Mouse (Mus musculus) kidney, adult 8-10 months (tissue): Measurements from ENCODE around the gene Best1.
"Not testable (repeated sequence)": the region's sequence is repeated elsewhere in the genome, so short reads cannot be mapped to it uniquely, and the experiment has no call there.

Source experiments
- DNase-seq, 2 experiments: peaks; one replicate each; pipeline ENCODE4 v3.0.0; 2022

Gene Best1

DNA sequence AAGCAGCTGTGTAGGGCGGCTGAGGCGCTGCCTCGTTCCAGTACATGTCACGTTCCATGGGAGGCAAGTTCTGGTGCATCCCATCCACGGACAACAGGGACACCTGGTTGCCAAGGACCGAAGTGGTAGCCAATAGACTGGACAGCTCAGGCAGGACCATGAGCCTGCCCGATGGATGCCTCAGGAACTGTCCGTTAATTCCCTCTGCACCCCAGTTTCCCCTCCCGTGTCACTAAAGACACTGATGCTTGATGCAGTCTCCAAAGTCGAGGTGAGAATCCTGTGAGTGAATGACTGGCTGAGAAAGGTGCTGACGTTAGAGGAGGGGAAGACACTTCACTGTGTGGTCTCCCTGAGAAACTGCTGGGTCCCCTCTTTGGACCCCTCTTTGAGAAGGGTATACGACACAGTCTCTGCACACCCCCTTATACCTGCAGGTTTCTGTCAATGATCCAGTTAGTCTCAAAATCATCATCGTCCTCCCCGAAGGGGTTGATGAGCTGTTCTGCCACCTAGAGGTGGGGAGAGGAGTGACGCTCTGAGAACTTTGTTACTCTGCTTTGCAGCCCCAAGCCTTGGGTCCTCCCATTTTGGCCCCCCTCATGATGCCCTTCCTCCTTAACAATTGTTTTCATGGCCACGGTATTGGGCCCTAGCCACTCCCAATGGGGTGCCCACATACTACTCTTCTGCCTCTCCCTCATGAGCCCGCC lies 12.1 kb downstream of the Best1 start:
- DNase-seq = no peak

DNA sequence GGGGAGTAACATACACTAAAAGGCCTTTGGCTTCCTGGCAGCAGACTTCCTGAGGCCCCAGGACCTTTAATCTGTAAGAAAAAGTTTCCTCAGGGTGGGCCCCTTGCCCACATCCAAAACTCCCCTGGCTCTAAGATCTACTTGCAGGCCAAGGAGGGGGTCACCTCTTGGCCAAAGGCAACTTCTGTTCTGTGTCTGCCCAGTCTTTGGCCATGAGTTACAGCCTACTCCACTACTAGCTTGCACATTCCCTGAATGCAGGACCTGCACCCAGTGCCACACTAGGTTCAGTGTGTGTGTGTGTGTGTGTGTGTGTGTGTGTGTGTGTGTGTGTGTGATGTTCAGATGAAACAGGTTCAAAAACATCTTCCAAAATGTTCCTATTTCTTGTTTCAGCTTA lies 13.8 kb downstream of the Best1 start:
- no peak for DNase-seq

DNA sequence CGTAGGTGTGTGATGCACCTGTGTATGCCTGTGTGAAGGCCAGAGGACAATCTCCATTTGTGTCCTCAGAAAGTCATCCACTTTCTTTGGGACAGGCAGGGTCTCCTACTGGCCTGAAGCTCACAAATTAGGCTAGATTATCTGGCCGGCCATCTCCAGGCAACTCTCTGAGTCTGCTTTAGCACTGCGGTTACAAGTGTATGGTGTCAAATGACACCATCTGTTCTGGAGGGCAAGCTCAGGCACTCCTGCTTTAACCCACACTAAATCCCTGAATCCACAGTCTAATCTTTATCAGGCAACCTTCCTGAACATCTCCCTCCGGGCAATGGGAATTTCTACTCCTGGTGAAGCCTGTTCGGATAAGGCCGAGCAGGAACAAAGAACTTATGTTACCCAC lies 14.2 kb downstream of the Best1 start:
- no peak for DNase-seq

DNA sequence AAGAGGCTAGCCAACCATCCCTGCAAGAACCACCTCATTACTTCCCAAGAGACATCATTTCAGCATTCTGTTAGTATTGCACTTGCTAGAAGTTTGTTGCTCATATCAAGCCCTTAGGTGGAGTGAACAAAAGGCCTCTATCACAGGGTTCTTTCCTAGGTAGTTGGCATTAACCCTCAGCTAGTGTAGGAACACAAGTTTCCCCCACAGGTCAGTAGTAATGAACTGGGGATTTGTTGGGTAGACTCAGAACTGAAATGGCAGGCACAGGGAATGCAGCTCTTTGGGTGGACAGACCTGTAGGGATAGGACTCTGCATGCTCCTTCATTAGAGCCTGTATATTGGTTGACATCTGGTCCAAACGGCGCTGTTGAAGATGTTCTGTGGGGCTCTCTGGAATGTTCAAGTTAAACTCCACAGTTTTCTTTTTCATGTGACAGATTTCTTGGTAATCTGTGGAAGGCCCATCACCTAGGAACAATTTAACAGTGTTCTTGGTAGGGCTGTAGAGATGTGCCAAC lies 15.5 kb downstream of the Best1 start:
- DNase-seq = no peak

DNA sequence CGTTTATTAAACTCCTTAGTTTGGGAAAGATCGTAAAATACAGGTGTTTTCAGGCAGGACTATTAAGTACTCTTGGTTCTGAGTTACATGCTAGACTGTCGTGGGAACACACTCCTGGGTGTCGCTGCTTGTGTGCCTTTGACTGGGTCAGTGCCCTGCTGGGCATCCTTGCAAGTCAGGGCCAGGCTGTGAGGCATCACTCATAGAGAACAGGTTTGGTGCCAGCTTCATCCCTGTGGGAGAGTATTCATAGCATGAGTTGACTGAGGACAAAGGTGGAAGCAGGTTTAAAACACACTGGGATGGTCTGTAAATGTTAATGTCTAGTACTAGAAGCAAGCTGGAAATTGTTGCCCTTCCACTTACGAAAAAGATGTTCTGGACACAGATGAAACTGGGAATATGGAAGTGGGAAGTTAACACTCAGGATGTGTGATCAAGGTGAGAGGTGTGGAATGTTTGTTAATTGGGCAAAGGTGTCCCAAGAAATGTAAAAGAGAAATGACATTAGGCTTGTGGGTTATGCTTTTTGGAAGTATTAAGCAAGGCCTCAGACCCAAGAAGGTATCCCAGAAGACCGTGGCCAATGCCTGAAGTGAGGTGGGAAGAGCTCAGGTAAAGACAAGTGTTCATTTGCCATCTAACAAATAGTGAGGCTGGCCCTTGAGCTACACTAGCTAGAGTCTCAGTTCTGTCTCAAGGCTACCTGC lies 16.1 kb downstream of the Best1 start:
- no peak for DNase-seq

DNA sequence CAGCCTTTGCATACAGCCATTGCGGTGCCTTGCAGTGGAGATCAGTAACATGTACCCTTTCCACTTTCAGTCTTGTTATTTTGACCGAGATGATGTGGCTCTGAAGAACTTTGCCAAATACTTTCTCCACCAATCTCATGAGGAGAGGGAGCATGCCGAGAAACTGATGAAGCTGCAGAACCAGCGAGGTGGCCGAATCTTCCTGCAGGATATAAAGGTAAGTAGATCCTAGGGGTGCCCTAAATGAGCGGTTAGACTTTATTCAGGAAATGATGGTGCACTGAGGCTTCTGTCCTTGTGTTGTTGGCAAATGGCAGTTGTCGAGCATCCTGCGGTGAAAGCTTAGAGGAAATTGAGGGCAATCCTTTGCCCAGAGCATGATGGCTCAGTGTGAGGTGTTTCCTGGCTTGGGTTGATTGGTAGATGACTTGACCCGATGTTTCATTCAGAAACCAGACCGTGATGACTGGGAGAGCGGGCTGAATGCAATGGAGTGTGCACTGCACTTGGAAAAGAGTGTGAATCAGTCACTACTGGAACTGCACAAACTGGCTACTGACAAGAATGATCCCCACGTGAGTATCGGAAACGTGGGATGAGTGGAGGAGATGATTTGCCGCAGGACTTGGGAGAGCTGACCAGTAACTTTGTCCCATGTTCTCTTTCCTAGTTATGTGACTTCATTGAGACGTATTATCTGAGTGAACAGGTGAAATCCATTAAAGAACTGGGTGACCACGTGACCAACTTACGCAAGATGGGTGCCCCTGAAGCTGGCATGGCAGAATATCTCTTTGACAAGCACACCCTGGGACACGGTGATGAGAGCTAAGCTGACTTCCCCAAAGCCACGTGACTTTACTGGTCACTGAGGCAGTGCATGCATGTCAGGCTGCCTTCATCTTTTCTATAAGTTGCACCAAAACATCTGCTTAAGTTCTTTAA lies 17.1 kb downstream of the Best1 start:
- no peak for DNase-seq

DNA sequence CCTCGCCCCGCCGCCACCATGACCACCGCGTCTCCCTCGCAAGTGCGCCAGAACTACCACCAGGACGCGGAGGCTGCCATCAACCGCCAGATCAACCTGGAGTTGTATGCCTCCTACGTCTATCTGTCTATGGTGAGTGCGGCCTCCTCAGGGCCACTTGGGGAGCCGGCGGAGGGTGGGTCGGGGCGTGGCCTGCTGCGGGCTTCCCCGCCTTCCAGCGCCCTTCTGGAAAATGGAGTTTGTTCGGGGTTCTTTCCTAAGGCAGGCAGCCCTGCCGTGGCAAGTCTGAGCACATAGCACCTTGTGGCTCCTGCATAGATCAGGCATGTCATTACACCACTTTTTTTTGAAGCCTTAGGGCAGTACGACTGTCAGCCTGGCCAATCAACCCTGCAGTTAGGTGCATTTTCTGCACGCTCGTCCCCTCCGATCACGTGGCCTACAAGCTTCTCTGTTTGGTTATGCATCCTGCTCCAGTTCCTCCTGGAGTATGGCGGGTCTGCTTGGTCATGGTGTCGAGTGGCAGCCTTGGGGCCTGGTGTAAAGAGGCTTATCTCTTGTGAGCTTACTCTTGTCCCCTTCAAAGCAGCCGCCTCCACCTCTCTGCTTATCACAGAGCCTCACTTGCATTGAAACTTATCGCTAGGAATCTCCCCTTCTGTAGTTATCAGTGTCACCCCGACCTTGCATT lies 18.4 kb downstream of the Best1 start:
- peak; percentile 65 to 75 for DNase-seq

DNA sequence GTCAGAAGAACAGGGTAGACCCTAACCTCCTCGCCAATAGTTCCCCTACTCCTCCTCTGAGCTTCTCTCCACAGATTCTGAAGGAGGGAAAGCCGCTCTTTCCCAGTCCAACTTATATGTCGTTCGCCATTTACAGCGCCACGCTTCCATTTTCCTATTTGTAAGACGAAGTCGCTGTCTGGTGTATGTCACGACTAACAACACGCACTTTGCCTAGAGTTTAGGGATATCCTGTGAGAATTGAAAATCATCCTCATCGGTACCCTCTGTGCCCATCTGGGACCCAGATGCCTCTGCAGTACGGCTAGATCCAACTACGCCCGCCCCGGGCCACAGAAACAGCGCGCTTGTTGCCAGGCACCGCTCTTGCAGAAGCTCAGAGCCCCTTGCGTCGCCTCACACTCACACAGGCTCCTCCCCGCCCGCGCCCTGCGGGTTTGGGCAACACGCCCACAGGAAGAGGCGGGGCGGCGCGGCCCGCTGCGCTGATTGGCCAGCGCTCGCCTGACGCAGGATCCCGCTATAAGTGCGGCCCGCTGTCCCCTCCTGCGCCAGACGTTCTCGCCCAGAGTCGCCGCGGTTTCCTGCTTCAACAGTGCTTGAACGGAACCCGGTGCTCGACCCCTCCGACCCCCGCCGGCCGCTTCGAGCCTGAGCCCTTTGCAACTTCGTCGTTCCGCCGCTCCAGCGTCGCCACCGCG lies 19.1 kb downstream of the Best1 start:
- peak; percentile 96 for DNase-seq

DNA sequence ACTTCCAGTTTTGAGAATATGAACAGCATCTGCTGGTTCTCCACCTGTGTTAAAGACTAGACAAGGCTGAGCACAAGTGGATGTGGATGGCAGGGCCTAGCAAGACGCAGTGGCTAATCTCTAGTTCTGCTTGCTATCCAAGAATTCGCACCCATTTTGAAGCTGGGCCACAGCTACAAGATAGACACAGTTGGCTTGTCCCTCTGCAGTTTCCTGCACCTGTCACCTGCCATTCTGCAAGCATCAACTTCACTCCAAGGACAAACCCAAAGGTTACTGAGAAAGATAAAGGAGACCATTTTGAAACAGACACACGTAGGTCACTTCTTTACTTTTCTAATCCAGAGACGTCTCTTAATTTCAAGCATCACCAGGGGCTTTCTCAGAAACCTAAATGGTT lies 19.8 kb downstream of the Best1 start:
- no peak for DNase-seq

DNA sequence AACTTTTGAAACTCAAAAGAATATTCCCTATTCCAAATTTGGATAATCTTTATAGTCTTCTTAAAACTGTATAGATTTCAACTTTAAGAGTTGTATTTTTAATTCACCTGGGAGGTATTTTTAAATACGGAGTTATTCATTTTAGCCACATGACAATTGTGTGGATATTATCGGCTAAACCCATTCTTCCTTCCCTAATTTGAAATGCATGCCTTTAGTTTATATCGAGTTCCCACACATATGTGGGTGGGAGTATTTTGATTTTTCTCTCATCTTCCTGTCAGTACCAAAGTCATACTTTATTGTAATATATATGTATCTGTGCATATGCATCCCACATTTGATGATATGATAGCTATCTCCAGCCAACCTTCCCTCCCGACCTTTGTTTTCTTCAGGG lies 21.2 kb downstream of the Best1 start, which contains the start of gene Fth1:
Fth1 (plus strand) TSS at position 341 of the 400 bp plus-strand sequence.
- no peak for DNase-seq

DNA sequence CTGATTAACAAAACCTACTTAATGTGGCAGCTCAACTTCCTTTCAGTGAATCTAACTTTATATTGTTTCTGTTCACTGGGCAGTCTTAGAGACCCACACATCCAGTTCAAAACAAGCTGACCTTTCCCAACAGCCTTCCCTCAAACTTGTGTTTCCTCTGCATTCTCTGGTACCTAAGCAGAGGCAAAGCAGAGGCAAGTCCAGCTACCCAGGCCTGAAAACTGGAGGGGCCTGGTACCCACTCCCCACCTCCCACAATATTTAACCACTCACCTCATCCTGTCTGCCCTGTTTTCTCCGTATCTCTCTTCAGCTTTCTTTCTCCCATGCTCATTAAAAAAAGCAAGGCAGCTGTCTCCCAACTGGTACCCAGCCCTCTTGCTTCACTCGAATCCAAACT lies 22.3 kb downstream of the Best1 start:
- no peak for DNase-seq

DNA sequence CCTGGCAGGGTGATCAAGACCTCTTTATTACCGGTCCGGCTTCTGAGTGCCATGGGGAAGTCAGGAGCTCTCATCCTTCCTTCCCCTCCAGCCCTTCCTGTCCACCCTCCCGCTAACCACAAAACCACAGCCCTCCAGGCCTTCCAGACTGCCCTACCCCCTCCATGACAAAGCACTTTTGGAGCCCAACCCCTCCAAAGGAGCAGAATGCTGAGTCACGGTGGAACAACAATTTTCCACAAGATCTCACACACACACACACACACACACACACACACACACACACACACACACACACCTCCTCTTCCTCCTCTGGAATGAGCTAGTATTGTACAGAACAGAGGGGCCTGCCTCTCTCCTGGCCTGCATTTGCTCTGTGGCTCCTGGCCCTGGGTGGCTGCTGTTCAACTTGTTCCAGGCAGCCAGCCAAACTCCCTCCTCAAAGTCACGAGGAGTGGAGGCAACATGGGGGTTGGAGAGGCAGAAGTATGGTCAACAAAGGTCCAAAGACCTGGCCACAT lies 22.9 kb downstream of the Best1 start:
- DNase-seq = peak; percentile 93 to 94

DNA sequence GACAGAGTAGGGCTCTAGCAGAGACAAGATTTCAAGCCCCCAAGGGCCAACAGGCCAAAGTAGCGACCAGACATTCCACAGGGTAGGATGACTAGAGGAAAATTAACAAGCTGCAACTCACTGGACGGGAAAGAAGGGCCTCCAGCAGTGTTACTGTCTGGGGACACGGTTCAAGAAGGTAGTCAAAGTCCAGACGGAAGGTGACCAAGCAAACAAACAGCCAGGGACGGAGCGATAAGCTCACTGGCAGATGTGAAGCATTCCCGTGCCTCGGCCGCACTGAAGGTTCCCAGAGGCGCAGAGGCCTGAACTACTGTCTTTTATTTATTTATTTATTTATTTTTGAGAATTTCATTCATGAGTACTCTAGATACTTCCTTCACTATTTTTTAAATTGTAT lies 24.3 kb downstream of the Best1 start:
- peak; percentile 82 to 84 for DNase-seq

DNA sequence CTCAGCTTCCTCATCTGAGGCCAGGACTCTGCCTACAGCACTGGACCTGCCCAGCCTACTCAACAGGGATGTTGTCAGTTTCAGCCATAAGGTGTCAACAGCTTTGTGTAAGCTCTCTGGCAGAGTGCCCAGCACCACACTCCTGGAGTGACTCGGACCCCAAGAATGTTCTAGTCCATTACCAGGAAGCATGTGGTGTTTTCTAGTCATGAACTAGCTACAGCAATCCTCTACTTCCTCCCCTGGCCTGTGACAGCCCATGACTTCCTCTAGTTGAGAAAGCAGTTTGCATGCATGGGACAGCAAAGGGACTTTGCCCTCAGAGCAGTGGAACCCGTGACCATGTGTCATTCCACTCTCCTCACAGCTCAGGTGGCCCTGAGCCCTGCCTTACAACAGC lies 26.6 kb downstream of the Best1 start:
- DNase-seq = not testable (repeated sequence)

DNA sequence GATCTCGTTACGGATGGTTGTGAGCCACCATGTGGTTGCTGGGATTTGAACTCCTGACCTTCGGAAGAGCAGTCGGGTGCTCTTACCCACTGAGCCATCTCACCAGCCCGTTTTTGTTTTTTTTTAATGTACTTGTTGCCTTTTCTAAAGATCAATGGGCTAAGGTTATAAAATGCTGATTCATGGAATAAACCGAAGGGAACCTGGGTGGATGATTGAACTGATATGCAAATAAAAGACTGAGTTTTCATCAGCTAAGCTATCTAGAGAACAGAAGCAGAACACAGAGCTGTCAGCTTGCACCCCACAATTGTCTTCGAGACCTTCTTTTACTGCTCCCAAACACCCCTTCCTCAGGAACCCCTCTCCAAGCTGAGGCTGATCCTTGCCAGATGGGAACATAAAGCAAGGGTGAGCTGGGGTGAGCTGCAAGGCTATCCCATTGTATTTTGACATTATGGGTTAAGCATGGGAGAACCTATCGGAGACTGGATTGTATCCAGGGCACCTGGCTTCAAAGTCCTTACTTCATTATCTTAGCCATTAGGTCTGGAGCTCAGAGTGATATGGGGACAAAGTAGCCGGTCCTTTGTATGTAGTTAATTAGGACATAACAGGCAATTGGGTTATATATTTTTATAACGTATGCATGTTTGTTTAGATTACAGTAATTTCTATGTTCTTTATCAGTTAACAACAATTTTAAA lies 33.2 kb downstream of the Best1 start:
- no peak for DNase-seq

DNA sequence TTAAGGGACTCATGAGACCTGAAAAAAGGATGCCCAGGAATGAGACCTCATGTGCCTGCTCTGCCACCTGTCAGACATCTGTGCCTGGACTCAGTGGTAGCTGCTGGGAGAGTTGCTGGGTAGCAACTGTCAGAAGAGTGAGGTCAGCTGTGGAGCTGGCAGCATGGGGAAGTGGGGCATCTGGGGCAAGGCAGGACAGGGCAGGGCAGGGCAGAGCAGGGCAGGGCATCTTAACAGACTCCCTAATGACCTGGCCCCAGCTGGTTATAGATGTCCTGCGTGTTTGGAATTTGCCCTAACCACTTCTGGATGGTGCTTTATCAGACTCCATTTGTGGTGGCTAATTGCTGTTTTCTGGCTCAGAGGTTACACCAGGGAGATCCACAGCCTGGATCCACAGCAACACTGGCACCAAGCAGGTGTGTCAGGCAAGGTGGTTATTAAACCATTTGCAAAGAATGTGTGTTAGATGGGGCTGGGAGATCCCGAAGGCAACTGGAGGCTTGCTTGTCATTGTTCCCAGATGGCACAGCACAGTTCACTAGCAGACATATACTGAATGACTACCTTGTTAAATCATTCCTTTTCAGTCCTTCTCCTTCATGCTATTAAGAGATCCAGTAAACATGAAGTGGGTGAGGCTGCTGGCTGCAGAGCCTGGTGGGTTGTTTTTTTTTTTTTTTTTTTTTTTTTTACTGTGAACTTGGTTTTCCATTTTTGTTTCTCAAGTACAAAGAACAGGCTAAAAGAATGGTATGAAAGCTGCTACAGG lies 35.2 kb downstream of the Best1 start:
- DNase-seq = no peak

DNA sequence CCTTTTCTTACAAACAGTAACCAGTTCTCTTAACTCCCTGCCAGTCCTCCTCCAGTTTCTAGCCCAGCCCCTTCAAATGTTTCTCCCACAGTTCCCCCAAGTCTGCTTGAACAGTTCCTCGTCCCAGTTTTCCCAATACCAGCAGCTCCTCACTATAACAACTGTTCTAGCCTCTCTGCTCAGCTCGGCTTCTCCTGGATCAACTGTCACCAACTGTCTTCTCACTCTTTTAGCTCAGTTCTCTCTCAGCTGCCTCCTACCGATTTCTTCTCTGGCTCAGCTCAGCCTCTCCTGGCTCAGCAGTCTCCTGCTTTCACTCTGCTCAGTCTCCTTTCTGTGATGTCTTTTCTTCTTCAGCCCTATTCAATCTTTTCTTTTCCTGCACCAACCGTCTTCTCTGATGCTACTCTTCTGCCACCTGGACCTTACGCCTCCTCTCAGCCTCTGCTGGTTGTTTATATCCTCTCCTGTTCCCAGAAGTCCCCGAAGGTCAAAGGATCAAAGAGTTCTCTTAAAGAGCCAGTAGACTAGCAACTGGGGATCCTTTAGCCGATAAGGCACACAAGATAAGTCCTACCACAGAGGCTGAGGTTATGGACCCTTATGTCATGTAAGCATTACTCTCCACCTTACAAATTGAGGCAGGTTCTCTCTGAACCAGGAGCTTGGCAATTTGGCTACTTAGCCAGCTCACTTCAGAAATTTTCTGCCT lies 37.1 kb downstream of the Best1 start:
- no peak for DNase-seq

DNA sequence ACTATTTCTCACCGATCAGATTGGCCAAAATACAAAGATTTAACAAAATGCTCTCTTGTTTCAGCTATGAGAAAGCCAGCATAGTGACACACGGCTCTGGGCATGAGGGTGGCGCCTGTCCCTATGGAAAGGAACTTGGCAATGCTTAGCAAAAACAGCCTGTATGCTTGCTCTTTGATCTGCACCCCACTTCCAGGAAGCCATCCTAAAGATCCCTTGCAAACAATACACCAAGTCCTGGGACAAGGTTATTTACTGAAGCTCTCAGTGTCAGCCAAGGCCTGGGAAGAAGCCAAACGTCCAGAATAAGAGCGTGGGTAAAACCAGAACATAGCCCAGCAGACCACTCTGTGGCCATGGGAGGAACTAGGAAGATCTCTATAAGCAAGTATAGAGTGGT lies 40.7 kb downstream of the Best1 start:
- no peak for DNase-seq

DNA sequence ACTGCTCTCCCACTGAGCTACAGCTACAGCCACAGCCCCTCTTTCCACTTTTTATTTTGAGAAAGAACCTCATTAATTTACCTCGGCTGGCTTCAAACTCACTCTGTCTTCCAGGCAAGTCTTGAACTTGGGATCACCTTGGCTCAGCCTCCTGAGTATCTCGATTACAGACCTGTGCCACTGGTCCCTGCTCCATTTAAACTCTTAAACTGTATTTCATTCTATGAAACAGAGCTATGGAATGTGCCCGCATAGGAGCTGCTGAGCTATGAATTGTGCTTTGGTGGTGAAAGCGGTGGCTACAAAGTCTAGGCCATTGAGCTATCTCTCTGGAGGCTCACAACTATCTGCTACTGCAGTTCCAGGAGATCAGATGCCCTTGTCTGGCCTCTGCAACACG lies 43.5 kb downstream of the Best1 start:
- DNase-seq = no peak
